Mouse (Mus musculus): ENCODE results near the gene Hoxc10. TPM values are rescaled to one million over a fixed set of nuclear protein-coding genes. Genes with fewer than 3 reads are reported as not detected.

The Hoxc10 gene
- polyA plus RNA-seq, 1 experiment from 2014 or later, result not detected

GRCm38 (mm10) chr15:102965892-102966775, 462 bp upstream of the Hoxc10 start:
- 0 out of 2 replicates have a peak, but pooled peaks have one; percentile 45 for ATAC-seq

GRCm38 (mm10) chr15:102967312-102967510, 615 bp downstream of the Hoxc10 start, which contains the start of gene Hoxc5:
Gene Hoxc5 (plus strand): TSS chr15:102967443.
- ATAC-seq, result no peak
- no peak within 1 kb of the TSS for H3K4me2 ChIP-seq (ENCODE audit: low read depth, low read length)
- 2% methylated on average over 12 of the region's 12 CpGs for WGBS (ENCODE audit: insufficient replicate concordance)

More at GRCm38 (mm10) chr15:102965892-102966775, 462 bp upstream of the Hoxc10 start:
- Histone ChIP-seq H3K9ac (replicated peaks) (no peak overlapping the region), H3K27ac (ENCODE audit: low read depth) (no peak overlapping the region), H3K27me3 (ENCODE audit: insufficient read depth, low read length) (peaks cover 97% of the 10 kb centered on the region), H3K4me3 (ENCODE audit: low read depth, low read length) (no peak overlapping the region), H3K36me3 (replicated peaks; ENCODE audit: insufficient read depth, low read length) (no peaks in the 10 kb centered on the region), H3K4me1 (ENCODE audit: insufficient read depth) (no peaks in the 10 kb centered on the region), H3K4me2 (ENCODE audit: low read depth, low read length) (no peak overlapping the region), H3K9me3 (ENCODE audit: low read length) (no peaks in the 10 kb centered on the region)
- WGBS (ENCODE audit: insufficient replicate concordance), result 3% methylated on average over 28 of the region's 30 CpGs
- DNase-seq, result peak; percentile 77
- TF ChIP-seq EP300 (IDR thresholded peaks at IDR 0.05; ENCODE audit: low read depth) (no peak), CTCF (IDR thresholded peaks at IDR 0.05; ENCODE audit: low read depth) (peak; percentile 73)

GRCm38 (mm10) chr15:102967511-102968397, 1.2 kb downstream of the Hoxc10 start:
- H3K9me3 ChIP-seq (ENCODE audit: low read length), result no peaks in the 10 kb centered on the region
- no peak for DNase-seq
- H3K4me2 ChIP-seq (ENCODE audit: low read depth, low read length), result no peak overlapping the region
- H3K36me3 ChIP-seq (replicated peaks; ENCODE audit: insufficient read depth, low read length), result no peaks in the 10 kb centered on the region
- no peaks in the 10 kb centered on the region for H3K4me1 ChIP-seq (ENCODE audit: insufficient read depth)
- no peak for ATAC-seq
- H3K4me3 ChIP-seq (ENCODE audit: low read depth, low read length), result no peak overlapping the region
- WGBS (ENCODE audit: insufficient replicate concordance), result 4% methylated on average over 34 of the region's 34 CpGs
- peaks cover 100% of the 10 kb centered on the region for H3K27me3 ChIP-seq (ENCODE audit: insufficient read depth, low read length)
- H3K9ac ChIP-seq (replicated peaks), result no peak overlapping the region
- TF ChIP-seq EP300 (IDR thresholded peaks at IDR 0.05; ENCODE audit: low read depth), result no peak
- no peak for TF ChIP-seq CTCF (IDR thresholded peaks at IDR 0.05; ENCODE audit: low read depth)
- H3K27ac ChIP-seq (ENCODE audit: low read depth), result no peak overlapping the region

More at GRCm38 (mm10) chr15:102967312-102967510, 615 bp downstream of the Hoxc10 start, which contains the start of gene Hoxc5:
- no peak within 1 kb of the TSS for H3K9ac ChIP-seq (replicated peaks)
- no peak within 1 kb of the TSS for H3K27ac ChIP-seq (ENCODE audit: low read depth)
- H3K27me3 ChIP-seq (ENCODE audit: insufficient read depth, low read length), result peaks cover 100% of the 10 kb centered on the region
- H3K4me3 ChIP-seq (ENCODE audit: low read depth, low read length), result no peak within 1 kb of the TSS
- TF ChIP-seq CTCF (IDR thresholded peaks at IDR 0.05; ENCODE audit: low read depth), result no peak
- no peak for TF ChIP-seq EP300 (IDR thresholded peaks at IDR 0.05; ENCODE audit: low read depth)
- no peak for DNase-seq
- H3K9me3 ChIP-seq (ENCODE audit: low read length), result no peaks in the 10 kb centered on the region
- no peaks in the 10 kb centered on the region for H3K4me1 ChIP-seq (ENCODE audit: insufficient read depth)
- no peaks in the 10 kb centered on the region for H3K36me3 ChIP-seq (replicated peaks; ENCODE audit: insufficient read depth, low read length)

- Histone ChIP-seq H3K36me3 (replicated peaks; ENCODE audit: insufficient read depth, low read length) (no peaks in the 10 kb centered on the region), H3K4me2 (ENCODE audit: low read depth, low read length) (no peak overlapping the region), H3K27me3 (ENCODE audit: insufficient read depth, low read length) (peaks cover 100% of the 10 kb centered on the region), H3K9me3 (ENCODE audit: low read length) (no peaks in the 10 kb centered on the region), H3K27ac (ENCODE audit: low read depth) (no peak overlapping the region), H3K9ac (replicated peaks) (no peak overlapping the region), H3K4me1 (ENCODE audit: insufficient read depth) (no peaks in the 10 kb centered on the region), H3K4me3 (ENCODE audit: low read depth, low read length) (no peak overlapping the region)
- 45% methylated on average over 1 of the region's 1 CpGs for WGBS (ENCODE audit: insufficient replicate concordance)
- DNase-seq, result no peak
- TF ChIP-seq CTCF (IDR thresholded peaks at IDR 0.05; ENCODE audit: low read depth) (no peak), EP300 (IDR thresholded peaks at IDR 0.05; ENCODE audit: low read depth) (no peak)
- no peak for ATAC-seq
Measured at GRCm38 (mm10) chr15:102969296-102969695, 2.7 kb downstream of the Hoxc10 start.

- DNase-seq, result no peak
- 2% methylated on average over 12 of the region's 12 CpGs for WGBS (ENCODE audit: insufficient replicate concordance)
Measured at GRCm38 (mm10) chr15:102970740-102971139, 4.1 kb downstream of the Hoxc10 start.

GRCm38 (mm10) chr15:102972254-102972653, 5.7 kb downstream of the Hoxc10 start:
- H3K36me3 ChIP-seq (replicated peaks; ENCODE audit: insufficient read depth, low read length), result no peaks in the 10 kb centered on the region
- peaks cover 5% of the 10 kb centered on the region for H3K4me1 ChIP-seq (ENCODE audit: insufficient read depth)
- ATAC-seq, result no peak
- H3K9me3 ChIP-seq (ENCODE audit: low read length), result no peaks in the 10 kb centered on the region
- no peak overlapping the region for H3K9ac ChIP-seq (replicated peaks)
- no peak for DNase-seq
- H3K4me2 ChIP-seq (ENCODE audit: low read depth, low read length), result no peak overlapping the region
- H3K4me3 ChIP-seq (ENCODE audit: low read depth, low read length), result no peak overlapping the region
- TF ChIP-seq EP300 (IDR thresholded peaks at IDR 0.05; ENCODE audit: low read depth), result no peak
- no peak for TF ChIP-seq CTCF (IDR thresholded peaks at IDR 0.05; ENCODE audit: low read depth)
- 2% methylated on average over 21 of the region's 21 CpGs for WGBS (ENCODE audit: insufficient replicate concordance)
- peaks cover 98% of the 10 kb centered on the region for H3K27me3 ChIP-seq (ENCODE audit: insufficient read depth, low read length)
- H3K27ac ChIP-seq (ENCODE audit: low read depth), result no peak overlapping the region

More at GRCm38 (mm10) chr15:102970740-102971139, 4.1 kb downstream of the Hoxc10 start:
- no peak for ATAC-seq
- peaks cover 98% of the 10 kb centered on the region for H3K27me3 ChIP-seq (ENCODE audit: insufficient read depth, low read length)
- no peak overlapping the region for H3K27ac ChIP-seq (ENCODE audit: low read depth)
- no peaks in the 10 kb centered on the region for H3K9me3 ChIP-seq (ENCODE audit: low read length)
- H3K9ac ChIP-seq (replicated peaks), result no peak overlapping the region
- H3K4me1 ChIP-seq (ENCODE audit: insufficient read depth), result no peaks in the 10 kb centered on the region
- no peak overlapping the region for H3K4me2 ChIP-seq (ENCODE audit: low read depth, low read length)
- H3K36me3 ChIP-seq (replicated peaks; ENCODE audit: insufficient read depth, low read length), result no peaks in the 10 kb centered on the region
- TF ChIP-seq CTCF (IDR thresholded peaks at IDR 0.05; ENCODE audit: low read depth) (peak; percentile 16; the same call in 1 of the 2 replicates), EP300 (IDR thresholded peaks at IDR 0.05; ENCODE audit: low read depth) (no peak)
- no peak overlapping the region for H3K4me3 ChIP-seq (ENCODE audit: low read depth, low read length)

Data from liver, postnatal 0 days (tissue).